Mouse (Mus musculus): ENCODE measurements around the gene Edf1.
A peak's percentile ranks its signal among the peaks of the same experiment; 100 is the strongest.

The Edf1 gene

DNA sequence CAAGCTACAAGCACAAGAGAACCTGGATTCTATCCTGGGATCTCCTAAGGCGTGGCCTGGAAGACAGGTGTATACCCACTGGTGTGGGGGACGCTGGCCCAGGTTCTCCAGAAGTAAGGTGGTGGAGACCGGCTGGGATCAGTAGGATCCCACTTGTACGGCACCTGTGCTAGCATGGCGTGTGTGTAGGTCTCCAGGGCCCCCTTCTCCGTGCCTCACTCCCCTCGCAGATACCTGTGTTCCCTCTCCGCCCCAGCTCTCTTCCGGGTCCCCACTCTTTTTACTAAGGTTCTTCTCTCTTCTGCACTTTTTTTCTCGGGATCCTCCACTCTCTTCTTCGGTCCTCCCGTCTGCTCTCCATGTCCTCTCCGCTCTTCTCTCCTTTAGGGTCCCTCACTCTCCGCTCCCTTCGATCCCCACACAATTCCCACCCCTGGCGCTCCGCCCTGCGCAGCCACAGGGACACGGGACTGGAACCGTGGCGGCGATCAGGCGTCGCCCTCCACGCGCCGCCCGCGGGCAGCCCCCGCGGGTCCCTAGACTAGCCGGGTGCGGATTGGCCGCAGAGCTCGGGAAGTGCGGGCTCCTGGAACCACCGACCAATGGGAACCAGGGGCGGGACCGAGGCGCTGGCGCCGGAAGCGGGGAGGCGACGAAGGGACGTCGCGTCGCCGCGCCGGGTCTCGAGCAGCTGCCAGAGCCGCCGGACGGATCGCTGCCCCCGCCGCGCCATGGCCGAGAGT lies at the start of gene Edf1:
TSS of gene Edf1 (plus strand) at position 627 of the 743 bp plus-strand sequence.
- no peaks in the 10 kb centered on the region for H3K27me3 ChIP-seq (ENCODE audit: insufficient read depth, low read length)
- H3K36me3 ChIP-seq (ENCODE audit: insufficient read depth, low read length), result peaks cover 36% of the 10 kb centered on the region
- H3K4me3 ChIP-seq (replicated peaks; ENCODE audit: low read length), result peak within 1 kb of the TSS; percentile 97
- no peak for TF ChIP-seq NANOG (IDR thresholded peaks at IDR 0.05; ENCODE audit: borderline replicate concordance, low read length)
- no peak for TF ChIP-seq CTCF (conservative IDR thresholded peaks at IDR 0.05; ENCODE audit: low read length)
- no peak for TF ChIP-seq POU5F1 (IDR thresholded peaks at IDR 0.05; ENCODE audit: borderline replicate concordance, low read length)
- no peaks in the 10 kb centered on the region for H3K9me3 ChIP-seq (ENCODE audit: low read length)
- H3K4me1 ChIP-seq (replicated peaks; ENCODE audit: low read depth, low read length), result peaks cover 30% of the 10 kb centered on the region

DNA sequence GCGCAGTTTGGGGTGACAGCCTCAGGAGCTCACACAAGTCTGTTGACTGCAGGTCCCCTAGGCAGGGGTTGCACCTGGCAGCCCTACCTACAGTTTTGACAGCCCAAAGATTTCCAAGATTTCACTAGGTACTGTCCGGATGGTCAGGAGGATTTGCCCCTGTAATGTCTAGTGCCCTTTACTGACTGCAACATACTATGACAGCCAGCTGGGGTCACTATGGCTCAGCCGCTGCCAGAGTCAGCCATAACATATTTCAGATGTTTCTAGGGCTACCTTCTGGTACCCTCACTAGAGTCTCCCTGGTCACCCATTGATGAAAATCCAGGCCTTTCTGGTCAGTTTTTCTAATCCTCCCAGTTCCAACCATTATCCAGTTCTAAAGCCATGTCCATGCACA lies 47.7 kb upstream of the Edf1 start:
- Histone ChIP-seq H3K4me1 (replicated peaks; ENCODE audit: low read depth, low read length) (peaks cover under 1% of the 10 kb centered on the region; the same call in 1 of the 2 replicates), H3K36me3 (ENCODE audit: insufficient read depth, low read length) (peaks cover 8% of the 10 kb centered on the region), H3K9me3 (ENCODE audit: low read length) (no peaks in the 10 kb centered on the region), H3K27me3 (ENCODE audit: insufficient read depth, low read length) (no peaks in the 10 kb centered on the region), H3K4me3 (replicated peaks; ENCODE audit: low read length) (no peak overlapping the region)
- TF ChIP-seq NANOG (IDR thresholded peaks at IDR 0.05; ENCODE audit: borderline replicate concordance, low read length) (no peak), CTCF (conservative IDR thresholded peaks at IDR 0.05; ENCODE audit: low read length) (no peak), POU5F1 (IDR thresholded peaks at IDR 0.05; ENCODE audit: borderline replicate concordance, low read length) (no peak)

DNA sequence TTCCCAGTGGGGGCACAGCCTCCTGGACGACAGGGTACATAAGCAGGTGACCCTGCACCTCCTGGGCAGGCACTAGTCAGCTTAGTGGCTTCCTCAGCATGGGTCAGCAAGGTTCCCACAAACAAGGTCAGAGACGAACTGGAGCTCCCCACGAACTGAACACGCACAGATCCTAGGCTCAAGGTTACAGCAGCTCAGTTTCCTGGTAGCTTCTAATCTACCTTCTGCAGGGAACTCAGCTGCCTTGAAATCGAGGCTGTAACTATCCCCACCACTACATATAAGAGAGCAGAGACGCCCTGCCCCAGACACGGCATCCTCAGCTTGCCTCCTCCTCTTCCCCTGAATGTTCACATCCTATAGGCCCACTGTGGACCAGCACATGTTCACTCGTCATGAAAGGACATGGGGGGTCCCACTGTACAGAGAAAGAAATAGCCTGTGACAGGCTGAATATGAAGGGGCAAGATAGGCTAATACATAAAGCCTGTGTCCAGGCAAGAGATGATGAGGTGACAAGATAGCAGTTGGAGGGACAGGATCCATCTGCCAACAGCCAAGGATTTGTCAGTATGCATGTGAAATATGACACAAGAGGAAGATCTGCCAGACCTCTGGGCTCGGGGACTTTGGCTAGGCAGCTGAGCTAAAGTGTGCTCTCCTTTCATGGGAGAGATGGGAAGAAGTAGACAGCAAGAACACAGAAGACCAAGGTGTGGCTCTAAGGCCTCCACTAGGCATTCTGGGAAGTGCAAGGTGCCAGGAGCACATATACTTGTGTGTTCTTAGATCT lies 30.9 kb upstream of the Edf1 start:
- Histone ChIP-seq H3K9me3 (ENCODE audit: low read length) (no peaks in the 10 kb centered on the region), H3K36me3 (ENCODE audit: insufficient read depth, low read length) (peaks cover 92% of the 10 kb centered on the region), H3K4me1 (replicated peaks; ENCODE audit: low read depth, low read length) (no peaks in the 10 kb centered on the region), H3K4me3 (replicated peaks; ENCODE audit: low read length) (no peak overlapping the region), H3K27me3 (ENCODE audit: insufficient read depth, low read length) (no peaks in the 10 kb centered on the region)
- TF ChIP-seq CTCF (conservative IDR thresholded peaks at IDR 0.05; ENCODE audit: low read length), result no peak

- 0 out of 2 replicates have a peak, but pooled peaks cover 2% of the 10 kb centered on the region for H3K4me1 ChIP-seq (replicated peaks; ENCODE audit: low read depth, low read length)
- TF ChIP-seq POU5F1 (IDR thresholded peaks at IDR 0.05; ENCODE audit: borderline replicate concordance, low read length), result no peak
- TF ChIP-seq NANOG (IDR thresholded peaks at IDR 0.05; ENCODE audit: borderline replicate concordance, low read length), result no peak
- no peak for TF ChIP-seq CTCF (conservative IDR thresholded peaks at IDR 0.05; ENCODE audit: low read length)
Measured at GRCm38 (mm10) chr2:25533707-25534106, 23.9 kb upstream of the Edf1 start.

GRCm38 (mm10) chr2:25534178-25534865 lies 23.3 kb upstream of the Edf1 start:
- Histone ChIP-seq H3K9me3 (ENCODE audit: low read length) (no peaks in the 10 kb centered on the region), H3K27me3 (ENCODE audit: insufficient read depth, low read length) (no peaks in the 10 kb centered on the region), H3K4me3 (replicated peaks; ENCODE audit: low read length) (no peak overlapping the region), H3K4me1 (replicated peaks; ENCODE audit: low read depth, low read length) (0 out of 2 replicates have a peak, but pooled peaks cover 3% of the 10 kb centered on the region), H3K36me3 (ENCODE audit: insufficient read depth, low read length) (peaks cover 75% of the 10 kb centered on the region)
- TF ChIP-seq NANOG (IDR thresholded peaks at IDR 0.05; ENCODE audit: borderline replicate concordance, low read length) (no peak), POU5F1 (IDR thresholded peaks at IDR 0.05; ENCODE audit: borderline replicate concordance, low read length) (no peak), CTCF (conservative IDR thresholded peaks at IDR 0.05; ENCODE audit: low read length) (no peak)

More at GRCm38 (mm10) chr2:25533707-25534106, 23.9 kb upstream of the Edf1 start:
- H3K9me3 ChIP-seq (ENCODE audit: low read length), result no peaks in the 10 kb centered on the region
- peaks cover 76% of the 10 kb centered on the region for H3K36me3 ChIP-seq (ENCODE audit: insufficient read depth, low read length)
- H3K27me3 ChIP-seq (ENCODE audit: insufficient read depth, low read length), result no peaks in the 10 kb centered on the region
- H3K4me3 ChIP-seq (replicated peaks; ENCODE audit: low read length), result no peak overlapping the region

DNA sequence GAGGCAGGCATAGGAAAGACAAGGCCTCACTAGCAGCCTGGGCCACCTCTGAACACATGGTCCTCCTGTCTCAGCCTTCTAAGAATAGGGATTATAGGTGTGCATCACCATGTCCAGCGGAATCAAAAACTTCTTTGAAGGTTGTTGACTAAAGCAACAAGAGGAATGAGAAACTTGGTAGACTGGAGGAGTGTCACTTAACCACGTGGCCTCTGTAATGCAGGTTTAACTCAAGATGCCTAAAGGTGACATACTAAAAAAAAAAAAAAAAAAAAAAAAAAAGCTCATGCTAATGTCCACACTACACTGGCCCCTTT lies 22.8 kb upstream of the Edf1 start:
- H3K4me3 ChIP-seq (replicated peaks; ENCODE audit: low read length), result no peak overlapping the region
- no peaks in the 10 kb centered on the region for H3K27me3 ChIP-seq (ENCODE audit: insufficient read depth, low read length)
- H3K36me3 ChIP-seq (ENCODE audit: insufficient read depth, low read length), result peaks cover 70% of the 10 kb centered on the region
- 0 out of 2 replicates have a peak, but pooled peaks cover 3% of the 10 kb centered on the region for H3K4me1 ChIP-seq (replicated peaks; ENCODE audit: low read depth, low read length)
- TF ChIP-seq NANOG (IDR thresholded peaks at IDR 0.05; ENCODE audit: borderline replicate concordance, low read length), result no peak
- no peak for TF ChIP-seq POU5F1 (IDR thresholded peaks at IDR 0.05; ENCODE audit: borderline replicate concordance, low read length)
- no peak for TF ChIP-seq CTCF (conservative IDR thresholded peaks at IDR 0.05; ENCODE audit: low read length)
- no peaks in the 10 kb centered on the region for H3K9me3 ChIP-seq (ENCODE audit: low read length)

DNA sequence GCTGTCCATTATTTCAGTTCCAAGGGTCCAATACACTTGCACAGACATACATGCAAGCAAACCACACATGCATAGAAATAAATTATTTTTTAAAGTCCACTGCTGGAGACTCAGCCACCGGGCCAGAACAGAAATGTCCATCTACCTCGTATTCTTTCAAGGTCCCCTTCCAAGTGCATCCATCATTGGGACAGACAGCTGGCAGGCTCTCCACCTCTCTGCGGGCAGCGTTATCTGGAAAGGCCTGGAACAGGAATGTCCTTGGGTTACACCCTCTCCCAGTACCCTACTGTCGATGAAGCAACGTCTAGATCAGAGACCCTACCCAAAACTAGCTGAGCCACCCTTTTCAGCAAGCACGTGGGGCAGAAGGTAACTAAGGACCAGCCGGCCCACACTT lies 21.1 kb upstream of the Edf1 start:
- Histone ChIP-seq H3K4me3 (replicated peaks; ENCODE audit: low read length) (no peak overlapping the region), H3K4me1 (replicated peaks; ENCODE audit: low read depth, low read length) (peaks cover 7% of the 10 kb centered on the region), H3K27me3 (ENCODE audit: insufficient read depth, low read length) (no peaks in the 10 kb centered on the region), H3K9me3 (ENCODE audit: low read length) (no peaks in the 10 kb centered on the region), H3K36me3 (ENCODE audit: insufficient read depth, low read length) (peaks cover 55% of the 10 kb centered on the region)
- no peak for TF ChIP-seq CTCF (conservative IDR thresholded peaks at IDR 0.05; ENCODE audit: low read length)
- no peak for TF ChIP-seq POU5F1 (IDR thresholded peaks at IDR 0.05; ENCODE audit: borderline replicate concordance, low read length)
- no peak for TF ChIP-seq NANOG (IDR thresholded peaks at IDR 0.05; ENCODE audit: borderline replicate concordance, low read length)

GRCm38 (mm10) chr2:25540541-25540948 lies 17.1 kb upstream of the Edf1 start:
- H3K4me3 ChIP-seq (replicated peaks; ENCODE audit: low read length), result no peak overlapping the region
- no peaks in the 10 kb centered on the region for H3K9me3 ChIP-seq (ENCODE audit: low read length)
- H3K36me3 ChIP-seq (ENCODE audit: insufficient read depth, low read length), result peaks cover 42% of the 10 kb centered on the region
- no peaks in the 10 kb centered on the region for H3K27me3 ChIP-seq (ENCODE audit: insufficient read depth, low read length)
- no peak for TF ChIP-seq POU5F1 (IDR thresholded peaks at IDR 0.05; ENCODE audit: borderline replicate concordance, low read length)
- no peak for TF ChIP-seq NANOG (IDR thresholded peaks at IDR 0.05; ENCODE audit: borderline replicate concordance, low read length)
- TF ChIP-seq CTCF (conservative IDR thresholded peaks at IDR 0.05; ENCODE audit: low read length), result no peak
- peaks cover 25% of the 10 kb centered on the region for H3K4me1 ChIP-seq (replicated peaks; ENCODE audit: low read depth, low read length)
